In the genomic region with DNA sequence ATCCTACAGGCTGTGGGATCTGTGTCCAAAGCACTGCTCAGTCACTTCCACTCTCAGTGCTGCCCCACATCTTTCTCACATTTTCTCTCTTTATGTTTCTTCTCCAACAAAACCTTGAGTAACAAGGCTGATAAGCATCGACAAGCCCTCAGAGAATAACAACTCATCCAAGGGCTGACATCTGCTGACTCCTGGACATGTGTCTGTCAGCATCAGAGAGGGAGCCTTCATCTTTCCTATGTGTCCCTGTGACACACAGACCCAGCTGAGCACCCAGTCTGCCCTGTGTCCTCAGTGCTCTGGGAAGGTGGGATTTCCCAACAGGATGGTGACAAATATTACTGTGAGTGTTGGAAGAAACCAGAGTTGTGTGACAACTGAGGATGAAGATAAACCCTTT, we compare ENCODE assay signal across 26 mouse cellular contexts. TPM values are rescaled to one million over a fixed set of nuclear protein-coding genes. Genes with fewer than 3 reads are reported as not detected.
"Had no signal": no experiment of that assay in that cellular context is flagged by ENCODE, and none has a peak within 500 bp of the region (broad histone marks: within the 10 kb centered on the region; RNA-seq: fewer than 3 reads in every experiment).

Gene Psg25, minus strand, starts transcription at position 101 of the 400 bp plus-strand sequence.

- H3K4me1 ChIP-seq: midbrain, embryonic 10.5 days; midbrain, embryonic 12.5 days; neural tube, embryonic 13.5 days; neural tube, embryonic 15.5 days had no signal

- H3K36me3 ChIP-seq: midbrain, embryonic 10.5 days; midbrain, embryonic 12.5 days; neural tube, embryonic 13.5 days; neural tube, embryonic 15.5 days had no signal

- H3K9me3 ChIP-seq: midbrain, embryonic 10.5 days; neural tube, embryonic 13.5 days; neural tube, embryonic 15.5 days had no signal

- H3K4me2 ChIP-seq: lung, embryonic 14.5 days; midbrain, embryonic 12.5 days; neural tube, embryonic 13.5 days; neural tube, embryonic 15.5 days had no signal

- H3K27ac ChIP-seq: liver, embryonic 14.5 days; midbrain, embryonic 10.5 days; midbrain, embryonic 12.5 days; neural tube, embryonic 13.5 days; neural tube, embryonic 15.5 days had no signal

- H3K9ac ChIP-seq: liver, embryonic 14.5 days; lung, embryonic 14.5 days; midbrain, embryonic 12.5 days; neural tube, embryonic 13.5 days; neural tube, embryonic 15.5 days had no signal

- H3K4me3 ChIP-seq: midbrain, embryonic 10.5 days; midbrain, embryonic 12.5 days; myocyte; neural tube, embryonic 13.5 days; neural tube, embryonic 15.5 days had no signal

- DNase-seq: lung, adult 18-20 months; lung, embryonic 14.5 days; lung, postnatal 10 days; lung, postnatal 4 days; midbrain, embryonic 14.5 days; retina, postnatal 1 day; right cerebral cortex, adult 18-20 months; right cerebral cortex, postnatal 25 days; spleen, adult 18-20 months; thymus, adult 2 months; thymus, postnatal 25 days; thymus, postnatal 4 days had no signal

- ATAC-seq: midbrain, embryonic 16.5 days had no signal

- H3K27me3 ChIP-seq: midbrain, embryonic 12.5 days; neural tube, embryonic 13.5 days; neural tube, embryonic 15.5 days had no signal

RNA-seq across cellular contexts. Expression of gene Psg25, which starts in this region (rescaled TPM):
- total RNA-seq: megakaryocyte, adult 5-6 weeks; megakaryocyte-erythroid progenitor cell, adult 5-6 weeks had no signal
- polyA plus RNA-seq: liver, embryonic 14.5 days; liver, embryonic 16.5 days; lung, embryonic 14.5 days; lung, embryonic 16.5 days; midbrain, embryonic 10.5 days; midbrain, embryonic 12.5 days; midbrain, embryonic 14.5 days; midbrain, embryonic 16.5 days; myocyte; neural tube, embryonic 11.5 days; neural tube, embryonic 13.5 days; neural tube, embryonic 15.5 days; testis, adult 2 months; urinary bladder, adult 2 months had no signal
